Mouse (Mus musculus) MEL (cell line): ENCODE data around the gene Sccpdh. TPM values are rescaled to one million over a fixed set of nuclear protein-coding genes. Genes with fewer than 3 reads are reported as not detected.

Source experiments
- DNase-seq: peaks from one replicate; pipeline ENCODE4 v3.0.0; 2011; ENCODE audit warnings: low read depth, low spot score
- H3K27ac ChIP-seq: 2 replicates; pipeline ENCODE4 v1.5.1; 2012; ENCODE audit warnings: low read depth, mild to moderate bottlenecking, control low read depth, low read length, moderate library complexity; ENCODE audit not compliant: control insufficient read depth
- H3K27me3 ChIP-seq, 2 experiments: fragments of 150-350 bp in 1 of 2; sonication (generic) in 1 of 2; 2 replicates each; pipeline ENCODE4 v1.6.1; 2012; ENCODE audit warnings: low read length in 2 of 2, mild to moderate bottlenecking in 2 of 2, improper control_type of control experiment in 1 of 2, moderate library complexity in 1 of 2; ENCODE audit not compliant: insufficient read depth in 2 of 2, control insufficient read depth in 1 of 2
- H3K36me3 ChIP-seq, 2 experiments: 2 replicates each; pipeline ENCODE4 v1.6.1; 2012 to 2014; ENCODE audit warnings: low read length in 2 of 2, improper control_type of control experiment in 1 of 2, inconsistent platforms in 1 of 2, mild to moderate bottlenecking in 1 of 2; ENCODE audit not compliant: insufficient read depth in 2 of 2, control insufficient read depth in 1 of 2
- H3K4me1 ChIP-seq, 2 experiments: fragments of 150-350 bp in 1 of 2; sonication (generic) in 1 of 2; 2 replicates each; pipeline ENCODE4 v1.6.1; 2012; ENCODE audit warnings: low read length in 2 of 2, improper control_type of control experiment in 1 of 2, mild to moderate bottlenecking in 1 of 2; ENCODE audit not compliant: insufficient read depth in 2 of 2, control insufficient read depth in 1 of 2
- H3K4me3 ChIP-seq, 2 experiments: fragments of 150-350 bp in 1 of 2; sonication (generic) in 1 of 2; 2 replicates each; pipeline ENCODE4 v1.5.1; 2012; ENCODE audit warnings: low read depth in 2 of 2, low read length in 2 of 2, mild to moderate bottlenecking in 2 of 2, moderate library complexity in 2 of 2, control low read depth in 1 of 2, improper control_type of control experiment in 1 of 2; ENCODE audit not compliant: control insufficient read depth in 1 of 2, insufficient read depth in 1 of 2
- H3K79me2 ChIP-seq: 2 replicates; pipeline ENCODE4 v1.6.1; 2012; ENCODE audit warnings: mild to moderate bottlenecking, low read length, moderate library complexity; ENCODE audit not compliant: control insufficient read depth, poor library complexity, insufficient read depth
- H3K9ac ChIP-seq: 2 replicates; pipeline ENCODE4 v1.6.1; 2012; ENCODE audit warnings: low read depth, mild to moderate bottlenecking, control low read depth, low read length, moderate library complexity; ENCODE audit not compliant: control insufficient read depth, poor library complexity, severe bottlenecking
- H3K9me3 ChIP-seq: fragments of 150-350 bp; sonication (generic); replicated peaks from 2 replicates; pipeline ENCODE4 v1.6.1; 2012; ENCODE audit warnings: mild to moderate bottlenecking, low read length, improper control_type of control experiment, moderate library complexity; ENCODE audit not compliant: insufficient read depth
- BHLHE40 ChIP-seq: IDR thresholded peaks from 2 replicates; pipeline ENCODE4 v1.6.1; 2012; ENCODE audit warnings: low read depth, mild to moderate bottlenecking, inconsistent platforms, low read length, improper control_type of control experiment, borderline replicate concordance
- CHD1 ChIP-seq: IDR thresholded peaks from 2 replicates; pipeline ENCODE4 v1.6.1; 2012; ENCODE audit warnings: low read depth, mild to moderate bottlenecking, inconsistent platforms, low read length, improper control_type of control experiment
- CHD2 ChIP-seq: IDR thresholded peaks from 2 replicates; pipeline ENCODE4 v1.6.1; 2011; ENCODE audit warnings: low read length, improper control_type of control experiment
- CTCF ChIP-seq, 3 experiments: IDR thresholded peaks in 2 of 3; conservative IDR thresholded peaks in 1 of 3; 2 replicates each; pipeline ENCODE4 v1.5.1; 2011 to 2012; ENCODE audit warnings: low read length in 3 of 3, low read depth in 2 of 3, mild to moderate bottlenecking in 2 of 3, improper control_type of control experiment in 1 of 3, inconsistent platforms in 1 of 3, mixed read lengths in 1 of 3, moderate library complexity in 1 of 3; ENCODE audit not compliant: control insufficient read depth in 1 of 3, insufficient read depth in 1 of 3, poor library complexity in 1 of 3, severe bottlenecking in 1 of 3
- E2F4 ChIP-seq: IDR thresholded peaks from 2 replicates; pipeline ENCODE4 v1.6.1; 2011; ENCODE audit warnings: low read depth, low read length, improper control_type of control experiment, borderline replicate concordance
- ELF1 ChIP-seq: IDR thresholded peaks from 2 replicates; pipeline ENCODE4 v1.6.1; 2014; ENCODE audit warnings: low read depth, mild to moderate bottlenecking, inconsistent platforms, low read length, improper control_type of control experiment, moderate library complexity
- EP300 ChIP-seq, 2 experiments: IDR thresholded peaks; 2 replicates each; pipeline ENCODE4 v1.6.1; 2011; ENCODE audit warnings: improper control_type of control experiment in 2 of 2, low read length in 2 of 2, low read depth in 1 of 2, mild to moderate bottlenecking in 1 of 2
- ETS1 ChIP-seq: IDR thresholded peaks from 2 replicates; pipeline ENCODE4 v1.6.1; 2012; ENCODE audit warnings: low read depth, mild to moderate bottlenecking, inconsistent platforms, low read length, improper control_type of control experiment, moderate library complexity
- GABPA ChIP-seq: IDR thresholded peaks from 2 replicates; pipeline ENCODE4 v1.6.1; 2012; ENCODE audit warnings: low read depth, mild to moderate bottlenecking, inconsistent platforms, low read length, improper control_type of control experiment, moderate library complexity
- HCFC1 ChIP-seq: IDR thresholded peaks from 2 replicates; pipeline ENCODE4 v1.6.1; 2012; ENCODE audit warnings: low read depth, mild to moderate bottlenecking, inconsistent platforms, low read length, improper control_type of control experiment, moderate library complexity
- KAT2A ChIP-seq: conservative IDR thresholded peaks from 2 replicates; pipeline ENCODE4 v1.6.1; 2012; ENCODE audit warnings: low read depth, low read length, improper control_type of control experiment, inconsistent platforms
- MAFK ChIP-seq: IDR thresholded peaks from 2 replicates; pipeline ENCODE4 v1.6.1; 2011; ENCODE audit warnings: low read depth, mild to moderate bottlenecking, low read length, improper control_type of control experiment, borderline replicate concordance
- MAZ ChIP-seq: IDR thresholded peaks from 2 replicates; pipeline ENCODE4 v1.6.1; 2012; ENCODE audit warnings: low read depth, mild to moderate bottlenecking, inconsistent platforms, low read length, improper control_type of control experiment
- NRF1 ChIP-seq: IDR thresholded peaks from 2 replicates; pipeline ENCODE4 v1.6.1; 2014; ENCODE audit warnings: low read depth, mild to moderate bottlenecking, inconsistent platforms, low read length, improper control_type of control experiment, moderate library complexity; ENCODE audit not compliant: poor library complexity, insufficient read depth, severe bottlenecking
- POLR2A ChIP-seq, 2 experiments: IDR thresholded peaks; 2 replicates each; pipeline ENCODE4 v1.6.1; 2011 to 2012; ENCODE audit warnings: low read length in 2 of 2, mild to moderate bottlenecking in 2 of 2, control low read depth in 1 of 2, improper control_type of control experiment in 1 of 2, low read depth in 1 of 2, moderate library complexity in 1 of 2; ENCODE audit not compliant: control insufficient read depth in 1 of 2, insufficient read depth in 1 of 2, poor library complexity in 1 of 2
- POLR2AphosphoS5 ChIP-seq: IDR thresholded peaks from 2 replicates; pipeline ENCODE4 v1.6.1; 2012; ENCODE audit warnings: low read depth, borderline replicate concordance, mild to moderate bottlenecking, inconsistent platforms, low read length, moderate library complexity, mixed read lengths
- SIN3A ChIP-seq: IDR thresholded peaks from 2 replicates; pipeline ENCODE4 v1.6.1; 2012; ENCODE audit warnings: low read length, improper control_type of control experiment, inconsistent platforms
- SMC3 ChIP-seq: IDR thresholded peaks from 2 replicates; pipeline ENCODE4 v1.6.1; 2011; ENCODE audit warnings: low read depth, low read length, improper control_type of control experiment
- TCF12 ChIP-seq: IDR thresholded peaks from 2 replicates; pipeline ENCODE4 v1.6.1; 2014; ENCODE audit warnings: low read depth, mild to moderate bottlenecking, inconsistent platforms, low read length, improper control_type of control experiment, moderate library complexity
- UBTF ChIP-seq: IDR thresholded peaks from 2 replicates; pipeline ENCODE4 v1.6.1; 2012; ENCODE audit warnings: low read depth, mild to moderate bottlenecking, inconsistent platforms, low read length, improper control_type of control experiment, moderate library complexity, borderline replicate concordance; ENCODE audit not compliant: insufficient read depth
- USF1 ChIP-seq: IDR thresholded peaks from 2 replicates; pipeline ENCODE4 v1.6.1; 2014; ENCODE audit warnings: low read depth, mild to moderate bottlenecking, inconsistent platforms, low read length, improper control_type of control experiment, moderate library complexity
- USF2 ChIP-seq, 2 experiments: IDR thresholded peaks; 2 replicates each; pipeline ENCODE4 v1.6.1; 2011 to 2012; ENCODE audit warnings: improper control_type of control experiment in 2 of 2, low read length in 2 of 2, borderline replicate concordance in 1 of 2, inconsistent platforms in 1 of 2, low read depth in 1 of 2, mild to moderate bottlenecking in 1 of 2; ENCODE audit not compliant: insufficient read depth in 1 of 2
- ZKSCAN1 ChIP-seq: IDR thresholded peaks from 2 replicates; pipeline ENCODE4 v1.6.1; 2012; ENCODE audit warnings: low read depth, mild to moderate bottlenecking, inconsistent platforms, low read length, improper control_type of control experiment, moderate library complexity
- polyA plus RNA-seq, 2 experiments: library from polyadenylated mRNA; stranded (reverse) in 1 of 2; unstranded in 1 of 2; fragments of >175 nt in 1 of 2; fragments of >200 nt in 1 of 2; gene quantifications; 2 replicates each; pipeline versions ENCODE4 v1.2.1 to v1.2.4; 2012; ENCODE audit warnings: low replicate concordance in 2 of 2, low read depth in 1 of 2; ENCODE audit not compliant: insufficient read length in 2 of 2, insufficient read depth in 1 of 2, missing spikeins in 1 of 2
- total RNA-seq: library from RNA; depleted of rRNA; stranded (reverse); fragments of 300-350 nt; gene quantifications from 2 replicates; pipeline ENCODE4 v1.2.3, GENCODE M21; 2012

Sccpdh gene
- total and polyA plus RNA-seq, 3 experiments = 18.5 to 18.7 TPM; not detected in 1

GRCm38 (mm10) chr1:179688914-179689313 is 20.9 kb downstream of the Sccpdh start:
- 0 out of 4 replicates have a peak, but pooled peaks cover 0 to 3% of the 10 kb centered on the region in 2 experiments for H3K4me1 ChIP-seq

GRCm38 (mm10) chr1:179689479-179689878 is 21.5 kb downstream of the Sccpdh start:
- Histone ChIP-seq H3K27ac (no peak overlapping the region), H3K4me1 (0 out of 4 replicates have a peak, but pooled peaks cover 0 to 3% of the 10 kb centered on the region in 2 experiments), H3K27me3 (no peaks in the 10 kb centered on the region), H3K9ac (no peak overlapping the region), H3K79me2 (no peaks in the 10 kb centered on the region), H3K9me3 (no peaks in the 10 kb centered on the region), H3K4me3 (no peak overlapping the region), H3K36me3 (no peaks in the 10 kb centered on the region; a peak in 1 of 4 replicates)
- TF ChIP-seq ELF1 (no peak), SMC3 (no peak)
- DNase-seq = no peak

More at GRCm38 (mm10) chr1:179688914-179689313, 20.9 kb downstream of the Sccpdh start:
- no peaks in the 10 kb centered on the region for H3K27me3 ChIP-seq
- no peaks in the 10 kb centered on the region; a peak in 1 of 4 replicates for H3K36me3 ChIP-seq
- H3K9me3 ChIP-seq = no peaks in the 10 kb centered on the region
- no peak overlapping the region for H3K27ac ChIP-seq
- no peaks in the 10 kb centered on the region for H3K79me2 ChIP-seq
- TF ChIP-seq CTCF (IDR thresholded peaks at IDR 0.05 in 2 of 3, conservative IDR thresholded peaks at IDR 0.05 in 1 of 3; ENCODE audit: control insufficient read depth in 1 of 3, insufficient read depth in 1 of 3, low read depth in 2 of 3, low read length in 3 of 3, poor library complexity in 1 of 3, severe bottlenecking in 1 of 3) = no peak
- TF ChIP-seq MAFK = no peak
- no peak for TF ChIP-seq MAZ
- no peak for TF ChIP-seq HCFC1
- TF ChIP-seq UBTF = no peak
- no peak for TF ChIP-seq POLR2AphosphoS5
- TF ChIP-seq ZKSCAN1 = no peak
- no peak for TF ChIP-seq CHD1
- no peak for TF ChIP-seq CHD2
- H3K9ac ChIP-seq = no peak overlapping the region
- no peak overlapping the region for H3K4me3 ChIP-seq
- no peak for DNase-seq

- Histone ChIP-seq H3K27me3 (no peaks in the 10 kb centered on the region), H3K9me3 (no peaks in the 10 kb centered on the region), H3K9ac (peak overlapping the region; percentile 10; the same call in 1 of the 2 replicates), H3K36me3 (peaks cover 0 to 3% of the 10 kb centered on the region in 2 experiments; a peak in 2 of 4 replicates), H3K27ac (peak overlapping the region; percentile 31; the same call in 1 of the 2 replicates), H3K4me3 (peak overlapping the region in 1 of 2 experiments; percentile 5; a peak in 1 of 4 replicates), H3K4me1 (peaks cover 5 to 11% of the 10 kb centered on the region in 2 experiments; a peak in 3 of 4 replicates), H3K79me2 (no peaks in the 10 kb centered on the region)
- peak; percentile 64 for DNase-seq
- no peak for TF ChIP-seq KAT2A
- no peak for TF ChIP-seq POLR2A (IDR thresholded peaks at IDR 0.05; ENCODE audit: control insufficient read depth in 1 of 2, insufficient read depth in 1 of 2, low read depth in 1 of 2, low read length in 2 of 2, poor library complexity in 1 of 2)
- TF ChIP-seq POLR2AphosphoS5 = no peak
- peak; percentile 38; the same call in 1 of the 2 replicates for TF ChIP-seq ETS1
- no peak for TF ChIP-seq MAFK
- TF ChIP-seq GABPA = no peak
- TF ChIP-seq NRF1 = no peak
- TF ChIP-seq TCF12 = peak; percentile 33; the same call in 1 of the 2 replicates
- peak; percentile 88 for TF ChIP-seq USF1
- TF ChIP-seq EP300 (IDR thresholded peaks at IDR 0.05; ENCODE audit: low read depth in 1 of 2, low read length in 2 of 2) = peak; percentile 15 to 54; a peak in 1 of 4 replicates
- TF ChIP-seq ZKSCAN1 = no peak
- peak; percentile 19; the same call in 1 of the 2 replicates for TF ChIP-seq BHLHE40
- no peak for TF ChIP-seq E2F4
- peak; percentile 41; the same call in 1 of the 2 replicates for TF ChIP-seq SIN3A
- peak in 1 of 2 experiments; percentile 38; a peak in 1 of 4 replicates for TF ChIP-seq USF2 (IDR thresholded peaks at IDR 0.05; ENCODE audit: borderline replicate concordance in 1 of 2, insufficient read depth in 1 of 2, low read depth in 1 of 2, low read length in 2 of 2)
- TF ChIP-seq ELF1 = peak; percentile 55; the same call in 1 of the 2 replicates
- TF ChIP-seq HCFC1 = no peak
These were observed 36.1 kb downstream of the Sccpdh start for GRCm38 (mm10) chr1:179704150-179704549.
